Mouse (Mus musculus) cerebellum, adult 11 months (tissue): ENCODE measurements at regions not wholly inside any gene's neighbourhood (a gene's known extent, or its start where the extent isn't known, plus 50 kb on each side); places are given as distances from the start of the nearest gene placed in this dataset.

Experiments used
- DNase-seq: peaks from one replicate; pipeline ENCODE4 v3.0.0; 2022

DNA sequence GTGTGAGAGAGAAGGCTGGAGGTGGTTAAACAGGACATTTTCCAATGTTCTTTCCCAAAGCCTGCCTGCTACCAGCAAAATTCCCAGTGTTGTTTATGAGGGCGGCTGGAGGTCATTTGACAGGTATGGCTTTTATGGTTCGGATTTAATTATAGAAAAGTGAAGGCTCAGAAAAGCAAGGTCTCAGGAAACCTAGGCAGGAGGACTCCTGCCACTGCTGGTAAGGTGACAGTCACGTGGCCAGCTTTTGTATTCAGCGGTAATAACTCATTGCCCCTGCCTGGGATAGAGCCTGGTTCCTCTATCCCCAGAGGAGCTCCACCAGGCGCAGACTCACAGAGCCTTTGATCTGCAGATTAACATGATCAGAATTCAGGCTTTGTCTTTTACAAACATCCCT, 235.2 kb upstream of the Hnrnpa3 start:
- DNase-seq: no peak

DNA sequence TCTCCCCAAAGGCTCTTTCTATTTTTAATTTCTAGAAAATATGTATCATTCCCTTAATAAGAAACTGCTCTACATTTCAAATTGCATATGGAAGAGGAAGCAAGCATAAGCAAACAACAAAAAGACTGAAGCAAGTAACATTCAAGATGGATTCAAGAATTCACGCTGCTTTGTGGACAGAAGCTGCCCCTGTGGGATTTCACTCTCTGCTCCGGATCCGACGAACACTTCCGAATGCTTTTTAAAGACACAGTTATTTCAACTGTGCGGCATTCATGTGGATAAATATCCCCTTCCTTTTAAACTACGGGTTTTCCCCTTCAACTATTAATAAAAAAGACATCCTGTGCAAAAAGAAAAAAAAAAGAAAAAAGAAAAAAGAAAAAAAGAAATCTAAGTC, 234.7 kb upstream of the Hnrnpa3 start:
- DNase-seq: no peak

GRCm38 (mm10) chr2:75424911-75425310, 234.2 kb upstream of the Hnrnpa3 start:
- DNase-seq: no peak

- no peak for DNase-seq
Observed at GRCm38 (mm10) chr2:75425384-75425783, 233.7 kb upstream of the Hnrnpa3 start.

DNA sequence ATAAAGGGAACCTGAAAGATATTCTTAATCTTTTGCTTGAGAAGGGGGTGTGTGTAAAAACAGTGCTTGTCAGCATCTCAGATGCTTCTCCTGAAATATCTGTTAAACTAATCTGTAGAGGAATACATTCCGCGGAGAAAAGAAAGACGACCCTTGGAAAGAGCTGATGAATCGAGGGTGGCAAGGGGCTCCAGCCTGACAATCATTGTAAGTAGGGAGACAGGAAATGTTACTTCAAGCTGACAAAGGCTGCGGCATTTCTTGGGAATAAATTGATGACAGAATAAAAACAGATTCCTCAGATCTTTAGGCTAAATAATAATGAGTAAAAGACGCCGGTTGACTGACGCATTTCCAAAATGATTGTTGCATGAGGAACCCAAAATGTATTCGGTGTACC, 233.3 kb upstream of the Hnrnpa3 start:
- DNase-seq: no peak

- no peak for DNase-seq
Observed at GRCm38 (mm10) chr2:75427936-75428458, 231.1 kb upstream of the Hnrnpa3 start.

DNA sequence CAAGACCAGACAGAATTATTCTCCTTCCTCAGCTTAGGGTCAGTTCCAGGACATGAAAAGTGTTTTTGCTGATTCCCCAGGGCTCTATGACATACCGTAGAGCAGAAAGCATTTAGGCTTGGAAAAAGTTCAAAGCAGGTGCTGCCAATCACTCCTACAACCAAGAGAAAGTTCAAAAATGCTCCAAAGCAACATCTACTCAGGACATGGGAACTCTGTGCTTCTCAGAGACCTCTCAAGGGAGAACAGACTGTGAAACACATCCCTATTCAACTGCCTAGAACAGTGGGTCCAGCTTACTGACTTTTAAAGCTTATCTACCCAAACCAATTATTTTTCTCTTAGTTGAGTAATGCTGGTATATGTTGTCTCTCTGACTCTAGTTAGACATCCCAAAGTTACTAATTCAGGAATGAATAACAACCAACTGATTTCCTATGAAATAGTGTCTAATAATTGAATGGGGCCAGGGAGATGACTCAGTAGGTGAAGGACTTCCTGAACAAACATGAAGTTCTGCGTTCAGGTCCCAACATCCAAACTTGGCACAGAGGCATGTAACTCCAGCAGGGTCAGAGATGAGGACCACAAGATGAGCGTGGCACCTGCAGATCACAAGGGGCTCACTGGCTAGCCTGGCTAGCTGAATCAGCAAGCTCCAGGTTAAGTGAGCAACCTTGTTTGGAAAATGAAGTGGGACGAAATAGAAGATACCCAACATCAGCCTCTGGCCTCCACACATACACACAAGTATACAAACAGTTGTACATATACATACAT, 228.7 kb upstream of the Hnrnpa3 start:
- DNase-seq: no peak

- no peak for DNase-seq
Observed at GRCm38 (mm10) chr2:75431981-75432380, 227.1 kb upstream of the Hnrnpa3 start.

DNA sequence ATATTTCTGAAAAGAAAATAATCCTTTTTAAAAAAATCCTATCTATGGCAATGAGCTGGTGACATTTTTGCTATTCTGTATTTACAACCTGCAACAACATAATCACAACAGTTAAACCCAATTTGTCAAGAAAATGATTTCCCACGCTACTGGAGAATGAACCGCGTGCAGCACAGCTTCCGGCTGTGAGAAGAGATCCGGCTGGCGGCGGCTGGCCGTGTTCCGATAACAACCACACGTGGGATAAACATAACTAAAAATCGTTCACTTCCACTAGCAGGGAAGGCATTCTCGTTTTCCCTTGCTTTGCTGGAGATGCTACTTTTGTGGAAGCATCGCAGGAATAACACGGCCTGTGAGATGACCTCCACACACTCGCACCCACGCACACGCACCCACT, 224.5 kb upstream of the Hnrnpa3 start:
- DNase-seq: no peak

- no peak for DNase-seq
Observed at GRCm38 (mm10) chr2:75439522-75440230, 219.4 kb upstream of the Hnrnpa3 start.

DNA sequence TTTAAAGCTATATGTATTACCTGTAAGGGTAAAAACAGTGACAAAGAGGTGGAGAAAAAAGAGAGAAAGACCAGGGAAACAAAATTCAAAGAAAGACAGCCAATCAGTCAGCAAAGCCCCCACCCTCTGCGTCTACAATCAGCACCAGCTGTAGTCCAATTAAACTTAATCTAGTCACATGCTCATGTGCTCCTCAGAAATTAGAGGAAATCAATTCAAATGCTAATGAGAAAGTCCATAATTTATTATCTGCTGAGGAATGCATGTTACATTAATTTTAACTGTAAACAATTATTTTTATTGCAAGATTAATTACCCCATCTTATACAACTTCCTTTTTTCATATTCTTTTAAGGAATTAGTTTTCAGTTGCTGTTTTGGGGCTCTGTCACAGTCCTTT, 216.4 kb upstream of the Hnrnpa3 start:
- no peak for DNase-seq

DNA sequence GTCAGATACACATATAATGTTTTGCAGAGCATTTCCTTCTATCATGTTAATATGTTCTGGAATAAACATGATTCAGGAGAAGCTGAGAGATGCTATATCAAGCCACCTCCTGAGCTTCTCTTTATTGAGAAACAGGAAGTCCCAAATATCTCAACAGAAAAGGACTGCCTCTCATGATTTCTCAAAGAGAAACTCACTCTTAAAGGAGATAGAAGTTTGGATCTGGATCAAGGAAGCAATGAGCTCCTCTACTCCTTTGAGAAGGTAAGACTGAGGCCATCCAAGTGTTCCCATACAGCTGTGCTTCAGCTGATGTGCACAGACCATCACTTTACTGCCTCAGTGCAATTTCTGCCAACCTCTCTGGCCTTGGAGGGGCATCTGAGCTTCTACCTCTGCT, 213.9 kb upstream of the Hnrnpa3 start:
- DNase-seq: no peak

GRCm38 (mm10) chr2:75446996-75447715, 211.9 kb upstream of the Hnrnpa3 start:
- DNase-seq: no peak

GRCm38 (mm10) chr2:75448221-75448620, 210.8 kb upstream of the Hnrnpa3 start:
- no peak for DNase-seq

- DNase-seq: no peak
Observed at GRCm38 (mm10) chr2:75451846-75452267, 207.2 kb upstream of the Hnrnpa3 start.

DNA sequence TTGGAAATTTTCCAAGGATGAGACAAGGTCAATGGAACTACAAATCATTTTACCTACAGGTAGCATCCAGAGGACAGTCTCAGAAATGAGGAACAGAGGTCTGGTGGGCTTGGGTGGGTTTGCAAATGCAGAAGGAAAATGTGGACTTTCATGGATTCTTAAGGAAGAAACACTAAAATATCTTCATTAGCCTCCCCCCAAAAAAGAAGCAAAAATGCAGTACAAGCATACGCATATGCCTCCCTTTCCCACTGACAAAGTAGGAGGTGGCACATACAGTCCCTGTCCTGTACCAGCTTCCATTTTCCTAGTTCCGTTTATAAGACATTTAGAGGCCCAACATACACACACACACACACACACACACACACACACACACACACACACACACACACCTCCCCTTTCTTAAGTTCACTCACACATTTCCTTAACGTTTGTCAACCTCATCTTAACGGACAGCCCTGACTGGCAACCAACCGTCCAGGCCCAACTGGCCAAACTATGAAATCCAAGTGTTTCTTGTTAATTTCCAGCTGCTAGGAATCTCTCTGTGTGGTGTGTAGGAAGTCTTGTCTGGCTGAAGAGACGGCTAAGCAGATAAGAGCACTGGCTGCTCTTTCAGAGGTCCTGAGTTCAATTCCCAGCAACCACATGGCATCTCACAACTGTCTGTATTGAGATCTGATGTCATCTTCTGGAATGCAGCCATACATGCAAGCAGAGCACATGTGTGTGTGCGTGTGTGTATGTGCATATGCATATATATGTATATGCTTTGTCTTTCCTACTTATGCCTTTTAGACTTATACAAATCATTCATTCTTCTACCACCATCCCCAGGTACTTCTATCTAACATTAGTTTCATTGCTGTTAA, 206.6 kb upstream of the Hnrnpa3 start:
- DNase-seq: no peak

- DNase-seq: no peak
Observed at GRCm38 (mm10) chr2:75455481-75455880, 203.6 kb upstream of the Hnrnpa3 start.

GRCm38 (mm10) chr2:75456272-75456671, 202.8 kb upstream of the Hnrnpa3 start:
- DNase-seq: no peak

DNA sequence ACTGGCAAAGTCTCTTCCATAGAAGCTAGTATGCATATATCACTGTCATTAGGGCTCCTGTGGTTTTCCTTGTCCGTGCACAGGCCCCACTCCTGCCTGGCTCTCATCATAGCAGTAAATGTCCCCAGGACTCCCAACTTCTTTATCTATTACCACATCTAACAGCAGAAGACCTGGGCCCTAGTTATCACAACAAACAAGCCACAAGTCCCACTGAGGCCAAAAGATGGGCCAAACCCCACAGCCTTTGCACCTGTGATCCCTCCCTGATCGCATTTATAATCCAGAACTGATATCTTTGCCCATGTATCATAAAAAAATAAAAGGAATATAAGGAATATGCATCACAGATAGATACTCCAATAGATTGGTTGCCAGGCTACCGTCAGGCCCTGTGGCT, 201.6 kb upstream of the Hnrnpa3 start:
- no peak for DNase-seq

DNA sequence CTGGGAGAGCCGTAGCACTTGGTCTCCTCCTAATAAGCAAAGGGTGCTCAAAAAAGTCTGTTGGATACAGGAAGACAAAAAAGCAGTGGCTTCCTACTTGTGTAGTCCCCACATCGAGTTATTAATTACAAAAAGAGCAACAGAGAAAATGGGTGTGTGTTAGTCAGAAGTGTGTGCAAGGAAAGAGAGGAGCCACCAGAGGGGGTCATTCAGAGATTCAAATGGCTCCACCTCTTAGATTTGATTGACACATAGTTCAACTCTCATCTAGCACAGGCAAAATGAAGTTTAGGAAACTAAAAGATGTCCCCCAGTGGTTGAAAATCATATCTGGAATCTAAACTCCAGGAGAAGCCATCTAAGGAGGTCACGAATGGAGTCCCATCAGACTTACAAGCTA, 200.2 kb upstream of the Hnrnpa3 start:
- no peak for DNase-seq

- no peak for DNase-seq
Observed at GRCm38 (mm10) chr2:75460419-75460818, 198.6 kb upstream of the Hnrnpa3 start.

- no peak for DNase-seq
Observed at GRCm38 (mm10) chr2:75461019-75461418, 198.0 kb upstream of the Hnrnpa3 start.
